In the genomic region with DNA sequence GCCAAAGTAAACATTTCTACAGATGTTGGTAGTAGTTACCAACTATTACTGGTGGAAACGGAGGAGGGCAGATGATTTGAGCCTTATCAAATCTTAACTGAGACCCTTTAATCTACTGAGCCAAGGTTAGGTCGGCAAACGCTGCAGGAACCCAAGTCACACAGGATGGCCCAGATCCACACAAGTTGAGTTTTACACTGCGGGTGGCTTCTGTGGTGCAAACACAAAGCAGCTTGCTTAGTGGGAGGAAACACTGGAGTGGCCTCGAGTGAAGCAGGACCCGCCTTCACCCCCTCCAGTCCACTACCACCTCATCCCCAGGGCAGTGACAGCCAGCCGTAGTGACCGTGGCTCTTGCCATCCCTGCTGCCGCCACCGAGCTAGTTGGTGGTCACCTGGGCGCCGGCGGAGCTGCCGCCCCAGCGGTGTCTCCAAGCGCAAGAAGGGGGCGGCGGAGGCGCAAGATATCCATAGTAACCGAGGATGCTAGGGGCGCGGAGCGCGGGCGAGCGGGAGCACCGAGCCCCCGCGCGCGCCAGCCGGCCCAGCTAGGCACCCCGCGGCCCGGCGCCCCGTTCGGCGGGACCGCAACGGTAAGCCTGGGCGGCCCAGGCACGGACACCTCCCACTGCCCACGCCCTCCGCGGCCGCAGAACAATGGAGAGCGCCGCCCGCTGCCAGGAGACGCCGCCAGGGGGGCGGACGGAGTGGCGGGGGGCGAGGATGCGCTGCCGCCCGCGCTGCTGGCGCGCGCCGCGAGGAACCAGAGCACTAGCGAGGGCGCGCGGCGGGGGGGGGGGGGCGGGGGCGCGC, we compare ENCODE assay signal across 8 mouse cellular contexts.
A peak's percentile ranks its signal among the peaks of the same experiment; 100 is the strongest.
DNase-seq lines count a peak whose midpoint lies in the region; ATAC-seq and TF ChIP-seq lines count a peak whose summit lies in the region.

No protein-coding gene starts in this region.

- ATAC-seq in intestine, embryonic 15.5 days, result peak; percentile 62
- ATAC-seq in liver, embryonic 15.5 days (ENCODE audit: insufficient read depth), result no peak

- TF ChIP-seq CTCF in embryonic fibroblast, embryonic 13.5 days (IDR thresholded peaks at IDR 0.05; ENCODE audit: borderline replicate concordance, insufficient read depth, low read length), result no peak
- TF ChIP-seq CTCF in small intestine, adult 2 months (IDR thresholded peaks at IDR 0.05; ENCODE audit: extremely low read depth, insufficient read length, insufficient replicate concordance, low read depth, low read length), result no peak

- no peaks in the 10 kb centered on the region for H3K9me3 ChIP-seq in intestine, embryonic 15.5 days
- no peaks in the 10 kb centered on the region for H3K9me3 ChIP-seq in liver, embryonic 15.5 days (replicated peaks)

- H3K4me2 ChIP-seq in intestine, embryonic 15.5 days (replicated peaks), result peak overlapping the region; percentile 88
- peak overlapping the region; percentile 45 for H3K4me2 ChIP-seq in liver, embryonic 15.5 days

- no peaks in the 10 kb centered on the region for H3K36me3 ChIP-seq in intestine, embryonic 15.5 days
- H3K36me3 ChIP-seq in liver, embryonic 15.5 days (replicated peaks), result no peaks in the 10 kb centered on the region
- no peaks in the 10 kb centered on the region for H3K36me3 ChIP-seq in small intestine, adult 2 months (ENCODE audit: control insufficient read depth, insufficient read depth, low read length)

- 2% methylated on average over 43 of the region's 73 CpGs for WGBS in intestine, embryonic 15.5 days
- WGBS in liver, embryonic 15.5 days (ENCODE audit: insufficient replicate concordance), result 1% methylated on average over 55 of the region's 73 CpGs
- WGBS in small intestine, adult 2 months, result 1% methylated on average over 44 of the region's 73 CpGs

- DNase-seq in thymus, postnatal 4 days, result peak; percentile 12
- no peak for DNase-seq in thymus, postnatal 14 days
- DNase-seq in thymus, postnatal 36 days, result no peak
- no peak for DNase-seq in ovary, postnatal 14 days (ENCODE audit: low spot score)

- no peak overlapping the region for H3K9ac ChIP-seq in intestine, embryonic 15.5 days
- no peak overlapping the region for H3K9ac ChIP-seq in liver, embryonic 15.5 days

- no peak overlapping the region for H3K27ac ChIP-seq in embryonic fibroblast, embryonic 13.5 days (ENCODE audit: insufficient read depth, low read length)
- no peak overlapping the region for H3K27ac ChIP-seq in intestine, embryonic 15.5 days
- H3K27ac ChIP-seq in liver, embryonic 15.5 days (replicated peaks), result no peak overlapping the region
- no peak overlapping the region for H3K27ac ChIP-seq in small intestine, adult 2 months (ENCODE audit: insufficient read depth, low read depth, low read length)

- peak overlapping the region; percentile 17; the same call in 1 of the 2 replicates for H3K4me3 ChIP-seq in embryonic fibroblast, embryonic 13.5 days (ENCODE audit: insufficient read depth, low read length)
- H3K4me3 ChIP-seq in intestine, embryonic 15.5 days (replicated peaks), result peak overlapping the region; percentile 51
- peak overlapping the region; percentile 17; the same call in 1 of the 2 replicates for H3K4me3 ChIP-seq in liver, embryonic 15.5 days (replicated peaks)
- H3K4me3 ChIP-seq in small intestine, adult 2 months (ENCODE audit: low read depth, low read length), result peak overlapping the region; percentile 42; the same call in 1 of the 2 replicates

- TF ChIP-seq POLR2A in embryonic fibroblast, embryonic 13.5 days (IDR thresholded peaks at IDR 0.05; ENCODE audit: low read depth, low read length), result no peak
- TF ChIP-seq POLR2A in small intestine, adult 2 months (IDR thresholded peaks at IDR 0.05; ENCODE audit: low read depth, low read length), result no peak

- peaks cover 57% of the 10 kb centered on the region for H3K27me3 ChIP-seq in intestine, embryonic 15.5 days (replicated peaks)
- peaks cover 63% of the 10 kb centered on the region for H3K27me3 ChIP-seq in liver, embryonic 15.5 days
- peaks cover 35% of the 10 kb centered on the region for H3K27me3 ChIP-seq in small intestine, adult 2 months (ENCODE audit: control insufficient read depth, insufficient read depth, low read length)

- H3K4me1 ChIP-seq in embryonic fibroblast, embryonic 13.5 days (ENCODE audit: control insufficient read depth, insufficient read depth, low read length), result no peaks in the 10 kb centered on the region
- H3K4me1 ChIP-seq in intestine, embryonic 15.5 days (replicated peaks), result 0 out of 2 replicates have a peak, but pooled peaks cover 7% of the 10 kb centered on the region
- no peaks in the 10 kb centered on the region for H3K4me1 ChIP-seq in liver, embryonic 15.5 days (replicated peaks)
- no peaks in the 10 kb centered on the region for H3K4me1 ChIP-seq in small intestine, adult 2 months (ENCODE audit: control insufficient read depth, insufficient read depth, insufficient read length, low read length)
